Mouse (Mus musculus): Measurements from ENCODE around the gene Als2cr12. TPM values are rescaled to one million over a fixed set of nuclear protein-coding genes. Genes with fewer than 3 reads are reported as not detected.
"Not testable (repeated sequence)": the region's sequence is repeated elsewhere in the genome, so short reads cannot be mapped to it uniquely, and the experiment has no call there.

Gene Als2cr12
- polyA plus RNA-seq, 1 experiment from 2014 or later = not detected

DNA sequence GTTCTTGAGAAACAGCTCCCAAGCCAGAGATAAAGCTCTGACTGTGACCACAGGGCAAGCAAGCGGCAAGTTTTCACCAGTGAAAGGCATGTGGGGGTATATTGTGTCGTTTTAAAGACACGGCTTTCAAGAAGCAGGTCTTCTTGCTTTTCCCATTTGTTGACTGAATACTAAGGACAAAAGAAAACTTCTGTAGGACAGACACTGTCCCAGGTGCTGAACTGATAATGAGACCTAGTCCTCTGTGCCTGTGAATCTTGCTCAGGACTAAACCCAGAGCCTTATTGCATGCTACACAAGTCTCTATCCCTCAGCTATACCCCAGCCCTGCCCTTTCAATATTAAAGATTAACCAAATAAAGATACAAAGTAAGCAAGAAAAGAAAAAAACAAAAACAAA lies 79.6 kb downstream of the Als2cr12 start:
- no peak overlapping the region for H3K27ac ChIP-seq
- H3K9ac ChIP-seq = no peak overlapping the region
- WGBS = 81% methylated on average over 3 of the region's 3 CpGs
- no peak overlapping the region for H3K4me2 ChIP-seq (replicated peaks)
- no peak for ATAC-seq (ENCODE audit: low FRiP score, low read depth)
- no peaks in the 10 kb centered on the region for H3K9me3 ChIP-seq
- H3K36me3 ChIP-seq = no peaks in the 10 kb centered on the region
- H3K27me3 ChIP-seq (replicated peaks) = no peaks in the 10 kb centered on the region
- no peaks in the 10 kb centered on the region for H3K4me1 ChIP-seq
- H3K4me3 ChIP-seq = no peak overlapping the region

DNA sequence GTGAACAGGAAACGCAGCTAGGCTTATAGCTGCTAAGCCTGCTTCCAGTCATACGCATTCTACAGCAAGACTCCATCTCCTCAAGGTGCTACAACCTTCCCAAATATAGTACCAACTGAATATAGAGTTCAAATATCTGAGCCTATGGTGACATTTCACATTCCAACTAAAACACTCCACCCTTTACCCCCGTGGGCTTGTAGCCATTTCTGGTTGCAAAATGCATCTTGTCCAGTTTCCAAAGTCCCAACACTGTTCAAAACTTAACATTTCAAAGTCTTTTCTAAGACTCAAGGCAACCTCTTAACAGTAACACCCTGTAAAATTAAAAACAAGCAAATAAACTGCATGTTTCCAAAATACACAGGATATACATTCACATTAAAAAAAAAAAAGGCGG lies 80.6 kb downstream of the Als2cr12 start:
- no peaks in the 10 kb centered on the region for H3K27me3 ChIP-seq (replicated peaks)
- H3K9ac ChIP-seq = no peak overlapping the region
- H3K36me3 ChIP-seq = no peaks in the 10 kb centered on the region
- H3K27ac ChIP-seq = no peak overlapping the region
- H3K4me1 ChIP-seq = no peaks in the 10 kb centered on the region
- WGBS = 83% methylated on average over 4 of the region's 4 CpGs
- no peak overlapping the region for H3K4me3 ChIP-seq
- ATAC-seq (ENCODE audit: low FRiP score, low read depth) = no peak
- no peaks in the 10 kb centered on the region for H3K9me3 ChIP-seq
- no peak overlapping the region for H3K4me2 ChIP-seq (replicated peaks)

DNA sequence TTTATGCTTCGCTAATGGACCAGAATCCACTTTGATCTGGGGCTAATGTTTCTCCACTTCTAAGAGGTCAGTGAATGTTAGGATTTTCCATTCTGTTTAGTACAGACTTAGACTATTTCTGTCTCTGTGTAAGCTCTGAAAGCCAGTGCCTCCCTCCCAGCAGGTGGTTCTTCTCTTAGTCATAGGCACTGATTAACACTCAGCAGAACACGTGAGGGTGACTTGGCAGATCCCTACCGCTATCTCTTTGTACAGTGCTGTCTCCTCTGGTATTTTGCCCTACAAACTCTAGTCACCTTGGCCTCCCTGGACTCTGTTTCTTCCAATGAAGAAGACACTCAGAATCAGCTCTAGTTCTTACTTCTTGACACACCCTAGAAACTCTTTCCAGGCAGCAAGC lies 81.4 kb downstream of the Als2cr12 start:
- Histone ChIP-seq H3K36me3 (no peaks in the 10 kb centered on the region), H3K9me3 (no peaks in the 10 kb centered on the region), H3K9ac (no peak overlapping the region), H3K4me2 (replicated peaks) (no peak overlapping the region), H3K27me3 (replicated peaks) (no peaks in the 10 kb centered on the region), H3K4me3 (no peak overlapping the region), H3K27ac (no peak overlapping the region), H3K4me1 (no peaks in the 10 kb centered on the region)
- WGBS = 87% methylated on average over 3 of the region's 3 CpGs
- ATAC-seq (ENCODE audit: low FRiP score, low read depth) = no peak

DNA sequence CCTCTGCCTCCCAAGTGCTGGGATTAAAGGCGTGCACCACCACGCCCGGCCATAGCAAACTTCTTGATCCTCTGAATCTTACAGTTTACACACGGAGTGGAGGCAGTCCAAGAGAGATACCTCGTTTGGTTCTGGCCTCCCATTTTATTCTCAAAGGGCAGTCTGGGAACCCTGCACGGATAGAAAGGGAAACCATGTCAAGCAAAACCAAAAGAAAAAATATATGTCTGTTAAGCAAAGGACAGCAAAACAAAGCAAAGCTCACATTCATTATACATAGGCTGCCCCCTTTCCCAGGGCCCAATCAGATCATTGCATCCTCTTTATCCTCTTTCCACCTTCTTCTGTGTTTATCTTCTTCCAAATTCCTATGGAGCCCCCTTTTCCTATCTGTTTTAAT lies 82.0 kb downstream of the Als2cr12 start:
- Histone ChIP-seq H3K27ac (no peak overlapping the region), H3K4me3 (no peak overlapping the region), H3K9me3 (no peaks in the 10 kb centered on the region), H3K9ac (no peak overlapping the region), H3K4me1 (no peaks in the 10 kb centered on the region), H3K4me2 (replicated peaks) (no peak overlapping the region), H3K36me3 (no peaks in the 10 kb centered on the region), H3K27me3 (replicated peaks) (no peaks in the 10 kb centered on the region)
- WGBS = 75% methylated on average over 6 of the region's 6 CpGs
- no peak for ATAC-seq (ENCODE audit: low FRiP score, low read depth)

DNA sequence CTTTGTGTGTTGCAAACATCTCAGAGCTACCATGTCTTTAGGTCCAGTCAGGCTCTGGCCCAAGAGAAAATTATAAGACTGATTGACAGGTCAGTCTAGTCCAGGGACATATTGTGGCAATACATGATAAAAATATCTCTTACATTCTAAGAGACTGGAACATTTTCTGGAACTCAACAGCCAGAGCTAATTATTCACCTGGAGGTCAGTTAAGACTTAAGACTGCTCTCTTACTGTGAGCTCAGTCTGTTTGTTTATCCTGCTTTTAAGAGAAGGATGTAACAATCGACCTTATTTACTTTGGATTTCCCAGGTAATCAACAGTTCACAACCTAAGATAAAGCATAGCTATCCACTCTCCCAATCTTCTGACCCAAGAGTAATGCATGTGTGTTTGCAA lies 85.2 kb downstream of the Als2cr12 start:
- Histone ChIP-seq H3K9ac (no peak overlapping the region), H3K9me3 (no peaks in the 10 kb centered on the region), H3K36me3 (no peaks in the 10 kb centered on the region), H3K4me3 (no peak overlapping the region), H3K4me2 (replicated peaks) (no peak overlapping the region), H3K27me3 (replicated peaks) (no peaks in the 10 kb centered on the region), H3K4me1 (no peaks in the 10 kb centered on the region), H3K27ac (no peak overlapping the region)
- ATAC-seq (ENCODE audit: low FRiP score, low read depth) = no peak
- WGBS = 46% methylated on average over 1 of the region's 1 CpGs

DNA sequence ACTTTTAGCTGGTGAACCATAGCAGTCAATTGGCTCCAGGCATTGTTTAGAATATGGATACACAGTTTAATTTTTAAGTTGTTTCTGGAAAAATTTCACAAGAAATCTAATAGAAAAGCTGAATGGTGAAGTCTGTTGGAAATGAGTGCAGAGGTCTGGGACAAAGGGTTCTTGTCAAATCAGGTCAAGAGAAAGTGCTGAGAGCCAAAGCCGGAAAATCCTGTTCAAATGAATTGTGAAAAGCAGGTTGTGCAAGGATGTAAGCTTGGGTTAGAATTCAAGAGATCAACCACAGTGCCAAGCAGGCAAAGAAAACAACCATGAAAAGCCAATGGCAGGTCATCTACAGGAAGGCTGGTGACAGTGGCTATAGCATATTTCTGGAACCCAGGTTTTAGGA lies 85.6 kb downstream of the Als2cr12 start:
- no peaks in the 10 kb centered on the region for H3K9me3 ChIP-seq
- H3K4me2 ChIP-seq (replicated peaks) = no peak overlapping the region
- no peak overlapping the region for H3K27ac ChIP-seq
- no peaks in the 10 kb centered on the region for H3K27me3 ChIP-seq (replicated peaks)
- ATAC-seq (ENCODE audit: low FRiP score, low read depth) = no peak
- 93% methylated on average over 1 of the region's 1 CpGs for WGBS
- no peaks in the 10 kb centered on the region for H3K4me1 ChIP-seq
- H3K36me3 ChIP-seq = no peaks in the 10 kb centered on the region
- H3K9ac ChIP-seq = no peak overlapping the region
- no peak overlapping the region for H3K4me3 ChIP-seq

DNA sequence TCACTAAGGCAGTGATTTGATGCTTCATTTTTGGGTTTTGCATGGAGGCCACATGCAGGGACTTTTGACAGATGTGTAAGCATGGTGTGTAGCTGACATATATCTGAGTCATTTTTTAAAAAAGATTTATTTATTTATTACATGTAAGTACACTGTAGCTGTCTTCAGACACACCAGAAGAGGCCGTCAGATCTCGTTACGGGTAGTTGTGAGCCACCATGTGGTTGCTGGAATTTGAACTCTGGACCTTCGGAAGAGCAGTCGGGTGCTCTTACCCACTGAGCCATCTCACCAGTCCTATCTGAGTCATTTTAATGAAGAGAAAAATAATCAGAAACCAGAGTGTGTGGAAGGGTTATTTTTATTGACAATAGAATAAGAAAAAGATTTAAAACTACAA lies 86.2 kb downstream of the Als2cr12 start:
- H3K27me3 ChIP-seq (replicated peaks); H3K9me3 ChIP-seq; H3K36me3 ChIP-seq; H3K4me1 ChIP-seq; H3K4me2 ChIP-seq (replicated peaks); H3K4me3 ChIP-seq; H3K27ac ChIP-seq; ATAC-seq (ENCODE audit: low FRiP score, low read depth); H3K9ac ChIP-seq: not testable (repeated sequence)
- 91% methylated on average over 5 of the region's 5 CpGs for WGBS

DNA sequence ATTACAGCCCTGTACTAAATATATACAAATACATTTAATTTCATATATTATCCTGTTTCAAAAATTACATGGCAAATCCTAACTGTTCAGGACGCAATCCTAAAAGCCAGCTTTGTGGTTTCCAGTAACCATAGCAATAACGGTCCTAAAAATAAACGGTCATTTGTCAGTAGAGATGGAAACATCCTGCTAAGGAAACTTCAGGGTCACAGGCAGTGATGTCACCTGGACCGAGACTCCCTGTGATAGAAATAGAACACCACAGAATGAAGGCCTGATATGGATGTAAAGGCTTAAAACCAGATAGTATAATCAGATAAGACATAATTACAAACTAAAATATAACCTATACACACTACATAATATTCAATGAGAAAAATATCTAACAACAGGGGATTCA lies 92.1 kb downstream of the Als2cr12 start:
- Histone ChIP-seq H3K4me2 (replicated peaks) (no peak overlapping the region), H3K4me3 (no peak overlapping the region), H3K36me3 (no peaks in the 10 kb centered on the region), H3K4me1 (no peaks in the 10 kb centered on the region), H3K9me3 (no peaks in the 10 kb centered on the region), H3K27ac (no peak overlapping the region), H3K27me3 (replicated peaks) (no peaks in the 10 kb centered on the region), H3K9ac (no peak overlapping the region)
- ATAC-seq (ENCODE audit: low FRiP score, low read depth) = no peak
- 83% methylated on average over 4 of the region's 4 CpGs for WGBS

DNA sequence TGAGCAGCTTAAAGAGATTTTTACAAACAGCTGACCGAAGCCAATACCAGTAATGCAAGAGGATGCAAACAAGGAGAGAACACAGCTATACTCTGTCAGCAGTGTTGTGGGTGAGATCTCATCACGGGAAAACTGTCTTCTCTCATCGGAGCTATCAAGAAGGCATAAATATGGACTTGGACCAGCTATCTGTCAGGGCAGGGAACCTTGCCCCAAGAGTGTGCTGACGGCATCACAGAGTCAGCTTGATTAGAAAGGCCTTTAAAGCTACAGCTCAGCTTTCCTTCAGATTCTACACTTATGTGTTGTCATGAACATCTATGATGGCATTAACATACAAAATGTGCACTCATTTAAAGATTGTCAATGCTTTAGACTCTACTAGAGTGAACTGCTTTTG lies 93.1 kb downstream of the Als2cr12 start:
- no peak overlapping the region for H3K4me2 ChIP-seq (replicated peaks)
- H3K27ac ChIP-seq = no peak overlapping the region
- no peak overlapping the region for H3K9ac ChIP-seq
- WGBS = 81% methylated on average over 4 of the region's 4 CpGs
- H3K9me3 ChIP-seq = no peaks in the 10 kb centered on the region
- H3K4me1 ChIP-seq = no peaks in the 10 kb centered on the region
- no peak overlapping the region for H3K4me3 ChIP-seq
- no peaks in the 10 kb centered on the region for H3K27me3 ChIP-seq (replicated peaks)
- H3K36me3 ChIP-seq = no peaks in the 10 kb centered on the region
- ATAC-seq (ENCODE audit: low FRiP score, low read depth) = no peak

Other genes starting within 250 kb of the Als2cr12 start
- gene Orc2, start 190.9 kb downstream of the Als2cr12 start, polyA plus RNA-seq (2016; fragmentation: Nextera tagmentation; extraction: Ambion mirVana) = 33.1 and 38.1 TPM in 2 replicates
- 8.5 and 9.4 TPM in 2 replicates for gene Fam126b, start 109.7 kb downstream of the Als2cr12 start, polyA plus RNA-seq (2016; fragmentation: Nextera tagmentation; extraction: Ambion mirVana)
- gene Ndufb3, start 109.6 kb downstream of the Als2cr12 start, polyA plus RNA-seq (2016; fragmentation: Nextera tagmentation; extraction: Ambion mirVana) = 168 and 179 TPM in 2 replicates
- 21.5 and 22.8 TPM in 2 replicates for gene Cflar, start 15.5 kb upstream of the Als2cr12 start, polyA plus RNA-seq (2016; fragmentation: Nextera tagmentation; extraction: Ambion mirVana)
- gene Casp8, start 99.4 kb upstream of the Als2cr12 start, polyA plus RNA-seq (2016; fragmentation: Nextera tagmentation; extraction: Ambion mirVana) = 11.3 and 13.5 TPM in 2 replicates